ENCODE assay signal across 23 mouse cellular contexts in genomic region chr8:30686539-30686938, GRCm38 (mm10).
"Had no signal": no experiment of that assay in that cellular context is flagged by ENCODE, and none has a peak within 500 bp of the region (broad histone marks: within the 10 kb centered on the region; RNA-seq: fewer than 3 reads in every experiment).

No protein-coding gene starts in this region.

- H3K4me2 ChIP-seq: embryonic facial prominence, embryonic 12.5 days; embryonic facial prominence, embryonic 13.5 days; embryonic facial prominence, embryonic 15.5 days; forebrain, embryonic 12.5 days; forebrain, embryonic 13.5 days; forebrain, embryonic 15.5 days had no signal

- H3K9me3 ChIP-seq: embryonic facial prominence, embryonic 10.5 days; embryonic facial prominence, embryonic 12.5 days; embryonic facial prominence, embryonic 13.5 days; embryonic facial prominence, embryonic 15.5 days; forebrain, embryonic 10.5 days; forebrain, embryonic 12.5 days; forebrain, embryonic 13.5 days; forebrain, embryonic 15.5 days had no signal

- H3K9ac ChIP-seq: embryonic facial prominence, embryonic 12.5 days; embryonic facial prominence, embryonic 13.5 days; embryonic facial prominence, embryonic 15.5 days; forebrain, embryonic 12.5 days; forebrain, embryonic 13.5 days; forebrain, embryonic 15.5 days; forebrain, postnatal 0 days had no signal

- H3K27ac ChIP-seq: embryonic facial prominence, embryonic 10.5 days; embryonic facial prominence, embryonic 12.5 days; embryonic facial prominence, embryonic 13.5 days; embryonic facial prominence, embryonic 15.5 days; forebrain, embryonic 10.5 days; forebrain, embryonic 12.5 days; forebrain, embryonic 13.5 days; forebrain, embryonic 15.5 days; gastrocnemius, adult 2 months; heart, adult 2 months had no signal

- H3K4me3 ChIP-seq: embryonic facial prominence, embryonic 10.5 days; embryonic facial prominence, embryonic 12.5 days; embryonic facial prominence, embryonic 13.5 days; embryonic facial prominence, embryonic 15.5 days; erythroblast, embryonic 14.5 days; forebrain, embryonic 10.5 days; forebrain, embryonic 12.5 days; forebrain, embryonic 13.5 days; forebrain, embryonic 15.5 days; gastrocnemius, adult 2 months; heart, adult 2 months had no signal

- H3K4me1 ChIP-seq: embryonic facial prominence, embryonic 10.5 days; embryonic facial prominence, embryonic 12.5 days; embryonic facial prominence, embryonic 13.5 days; embryonic facial prominence, embryonic 15.5 days; forebrain, embryonic 10.5 days; forebrain, embryonic 12.5 days; forebrain, embryonic 13.5 days; forebrain, embryonic 15.5 days had no signal

- H3K27me3 ChIP-seq: embryonic facial prominence, embryonic 12.5 days; embryonic facial prominence, embryonic 13.5 days; embryonic facial prominence, embryonic 15.5 days; forebrain, embryonic 12.5 days; forebrain, embryonic 13.5 days; forebrain, embryonic 15.5 days had no signal

- DNase-seq: cerebellum, adult 9-10 months; cerebellum, adult 9-11 months; cerebellum, postnatal 14 days; cerebellum, postnatal 25 days; cerebellum, postnatal 36 days; embryo, embryonic 11 days; forebrain, postnatal 0 days; gastrocnemius, adult 2 months; gastrocnemius, postnatal 10 days; gastrocnemius, postnatal 14 days; gastrocnemius, postnatal 25 days; gastrocnemius, postnatal 36 days; heart, adult 18-20 months; heart, adult 2 months had no signal

- H3K36me3 ChIP-seq: embryonic facial prominence, embryonic 10.5 days; embryonic facial prominence, embryonic 12.5 days; embryonic facial prominence, embryonic 13.5 days; embryonic facial prominence, embryonic 15.5 days; forebrain, embryonic 10.5 days; forebrain, embryonic 12.5 days; forebrain, embryonic 15.5 days had no signal
